Mouse (Mus musculus) neural tube, embryonic 11.5 days (tissue): Measurements from ENCODE around the gene Arhgap18. TPM values are rescaled to one million over a fixed set of nuclear protein-coding genes. Genes with fewer than 3 reads are reported as not detected.

Experiments used
- ATAC-seq: fragments of 200-750 bp; cut with Nextera tagmentation; 2 replicates; pipeline ENCODE4 v1.8.0; 2017; ENCODE audit warnings: moderate number of reproducible peaks, mild to moderate bottlenecking, moderate TSS enrichment, moderate library complexity; ENCODE audit not compliant: insufficient read depth, low FRiP score, low TSS enrichment
- DNase-seq: peaks from one replicate; pipeline ENCODE4 v3.0.0-alpha.2; 2015; ENCODE audit warnings: low spot score
- H3K27ac ChIP-seq: fragments of 300-500 bp; sonication (generic); 2 replicates; pipeline ENCODE4 v1.5.1; 2014; ENCODE audit warnings: low read depth, mild to moderate bottlenecking, low read length
- H3K27me3 ChIP-seq: fragments of 300-500 bp; sonication (generic); 2 replicates; pipeline ENCODE4 v1.6.1; 2014; ENCODE audit warnings: mild to moderate bottlenecking, low read length, mixed read lengths; ENCODE audit not compliant: control insufficient read depth, insufficient read depth
- H3K36me3 ChIP-seq: fragments of 300-500 bp; sonication (generic); 2 replicates; pipeline ENCODE4 v1.6.1; 2014; ENCODE audit warnings: mild to moderate bottlenecking, low read length, moderate library complexity, mixed read lengths; ENCODE audit not compliant: control insufficient read depth, insufficient read depth
- H3K4me1 ChIP-seq: fragments of 300-500 bp; sonication (generic); 2 replicates; pipeline ENCODE4 v1.6.1; 2014; ENCODE audit warnings: low read length, mixed read lengths; ENCODE audit not compliant: control insufficient read depth, insufficient read depth
- H3K4me2 ChIP-seq: fragments of 300-500 bp; sonication (generic); 2 replicates; pipeline ENCODE4 v1.6.1; 2014; ENCODE audit warnings: low read depth, mild to moderate bottlenecking, moderate library complexity
- H3K4me3 ChIP-seq: fragments of 300-500 bp; sonication (generic); 2 replicates; pipeline ENCODE4 v1.5.1; 2014; ENCODE audit warnings: low read depth, low read length
- H3K9ac ChIP-seq: fragments of 300-500 bp; sonication (generic); 2 replicates; pipeline ENCODE4 v1.6.1; 2014; ENCODE audit warnings: mild to moderate bottlenecking, low read length
- H3K9me3 ChIP-seq: fragments of 300-500 bp; sonication (generic); 2 replicates; pipeline ENCODE4 v1.6.1; 2016; ENCODE audit warnings: low read length; ENCODE audit not compliant: control insufficient read depth
- WGBS: fragments of 180-500 bp; shearing (Covaris S2); extraction: QIAGEN DNeasy Blood & Tissue Kit; methylation state at CpG from one replicate; pipeline ENCODE4 v1.1.7; 2014; 5-methylcytosine and 5-hydroxymethylcytosine counted together
- polyA plus RNA-seq: library from polyadenylated mRNA; unstranded; fragments of >200 nt; fragmentation: Nextera tagmentation; extraction: Ambion mirVana; gene quantifications from 2 replicates; pipeline ENCODE4 v1.2.1, GENCODE M21; 2014

Gene Arhgap18
- polyA plus RNA-seq, 1 experiment from 2014 or later = 11.0 TPM

DNA sequence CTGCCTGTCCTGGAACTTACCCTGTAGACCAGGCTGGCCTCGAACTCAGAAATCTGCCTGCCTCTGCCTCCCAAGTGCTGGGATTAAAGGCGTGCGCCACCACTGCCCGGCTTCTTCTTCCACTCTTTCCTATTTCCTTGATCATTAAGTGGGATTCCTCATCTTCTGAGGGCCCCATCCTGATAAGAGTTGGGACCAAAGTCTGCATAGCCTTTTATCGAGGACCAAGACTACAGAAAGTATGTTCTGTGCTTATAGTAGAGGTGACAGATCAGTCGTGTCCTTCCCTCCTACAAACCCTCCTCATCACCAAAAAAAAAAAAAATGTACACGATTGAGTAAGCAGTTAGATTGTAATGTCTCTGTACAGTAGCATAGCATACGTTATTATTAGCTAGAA, 39.8 kb downstream of the Arhgap18 start:
- H3K4me1 ChIP-seq = no peaks in the 10 kb centered on the region

DNA sequence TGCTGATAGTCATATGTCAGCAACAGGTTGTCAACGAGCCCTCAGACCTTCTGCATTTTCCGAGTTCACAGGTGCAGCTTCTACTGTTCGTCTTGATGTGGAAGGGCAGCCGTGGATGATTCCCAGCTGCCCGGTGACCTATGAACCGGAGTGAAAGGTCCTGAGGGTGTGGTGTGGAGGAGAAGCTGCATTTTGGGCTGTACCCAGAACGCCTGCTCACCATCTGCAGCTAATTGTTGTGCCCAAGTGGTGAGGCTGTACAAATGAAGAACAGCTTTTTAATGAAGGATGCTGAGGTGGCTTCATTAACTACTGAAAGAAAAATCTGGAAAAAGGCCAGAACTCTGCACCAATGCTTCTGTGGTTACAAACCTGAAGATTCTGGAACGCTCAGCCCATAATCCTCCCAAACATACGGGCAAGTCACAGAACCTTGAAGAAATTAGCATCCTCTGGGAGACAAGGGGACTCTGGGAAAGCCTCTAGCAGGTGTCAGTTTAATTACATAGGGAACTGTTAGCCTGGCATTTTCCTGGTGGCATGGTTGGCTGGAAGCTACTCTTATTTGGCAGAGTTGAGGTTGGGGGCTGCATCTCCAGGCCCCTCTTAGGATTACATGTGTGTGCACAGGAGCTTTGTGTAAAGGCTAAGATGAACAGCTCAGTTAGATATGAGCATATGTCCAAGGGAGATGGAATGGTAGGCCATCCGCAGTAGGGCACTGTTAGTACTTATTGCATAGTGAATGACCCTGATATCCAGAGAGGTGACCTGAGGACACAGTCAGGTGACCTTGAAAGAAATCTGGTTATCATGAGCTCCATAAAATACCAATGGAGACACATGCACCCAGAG, 43.4 kb downstream of the Arhgap18 start:
- no peak for ATAC-seq
- Histone ChIP-seq H3K27ac (no peak overlapping the region), H3K36me3 (no peaks in the 10 kb centered on the region), H3K9ac (no peak overlapping the region), H3K9me3 (no peaks in the 10 kb centered on the region), H3K27me3 (no peaks in the 10 kb centered on the region), H3K4me1 (no peaks in the 10 kb centered on the region), H3K4me2 (no peak overlapping the region), H3K4me3 (no peak overlapping the region)
- DNase-seq = no peak
- WGBS = 83% methylated on average over 10 of the region's 10 CpGs

More for the DNA sequence above, 39.8 kb downstream of the Arhgap18 start:
- 97% methylated on average over 8 of the region's 8 CpGs for WGBS
- Histone ChIP-seq H3K27me3 (no peaks in the 10 kb centered on the region), H3K27ac (no peak overlapping the region), H3K9ac (no peak overlapping the region), H3K4me3 (no peak overlapping the region), H3K4me2 (no peak overlapping the region), H3K36me3 (no peaks in the 10 kb centered on the region), H3K9me3 (no peaks in the 10 kb centered on the region)
- DNase-seq = no peak
- no peak for ATAC-seq

DNA sequence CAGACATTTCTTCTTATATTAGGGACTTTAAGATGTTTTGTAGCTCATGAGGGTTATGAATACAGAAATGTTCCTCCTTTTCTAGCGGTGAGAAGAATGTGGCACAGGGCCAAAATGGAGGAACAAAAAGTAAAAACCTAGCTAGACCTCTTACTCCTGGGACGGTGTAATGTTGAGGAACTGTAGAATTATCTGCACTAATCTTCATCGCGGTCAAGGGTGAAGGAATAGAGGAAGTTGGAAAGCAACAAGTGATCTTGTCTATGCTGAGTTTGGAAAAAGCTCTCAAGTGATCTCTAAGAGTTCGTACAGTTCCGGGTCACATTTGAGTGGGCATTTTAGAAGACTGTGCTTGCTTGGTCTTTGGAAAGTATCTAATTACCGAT, 44.1 kb downstream of the Arhgap18 start:
- Histone ChIP-seq H3K9ac (no peak overlapping the region), H3K9me3 (no peaks in the 10 kb centered on the region), H3K27me3 (no peaks in the 10 kb centered on the region), H3K4me1 (no peaks in the 10 kb centered on the region), H3K27ac (no peak overlapping the region), H3K36me3 (no peaks in the 10 kb centered on the region), H3K4me3 (no peak overlapping the region), H3K4me2 (no peak overlapping the region)
- no peak for DNase-seq
- ATAC-seq = no peak
- WGBS = 95% methylated on average over 7 of the region's 7 CpGs

DNA sequence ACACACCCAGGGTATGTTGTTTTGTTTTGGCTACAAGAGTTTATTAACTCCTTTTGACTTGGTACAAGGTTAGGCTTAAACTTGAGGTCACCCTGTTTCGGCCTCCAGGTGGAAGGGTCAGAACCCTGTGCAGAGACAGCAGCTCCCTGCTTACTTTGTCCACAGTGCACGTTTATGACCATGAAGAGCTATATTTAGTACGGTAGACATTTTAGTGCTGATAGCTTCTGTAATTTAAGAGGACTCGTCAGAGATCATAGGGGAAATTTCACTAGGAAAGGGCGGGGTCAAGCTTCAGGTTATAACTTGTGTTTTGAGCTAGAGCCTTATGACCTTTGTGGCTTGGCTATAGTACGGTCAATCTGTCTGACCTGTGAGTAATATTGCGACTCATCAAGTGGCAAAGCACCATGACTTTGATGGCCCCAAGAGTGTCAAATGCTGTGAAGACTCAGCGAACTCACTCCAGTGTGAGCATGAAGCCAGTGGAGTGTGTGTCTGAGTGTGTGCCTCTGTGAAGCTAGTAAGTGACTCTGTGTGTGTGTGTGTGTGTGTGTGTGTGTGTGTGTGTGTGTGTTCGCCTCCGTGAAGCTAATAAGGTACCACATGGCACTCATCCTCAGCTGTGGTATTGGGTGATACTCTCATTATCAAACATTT, 45.7 kb downstream of the Arhgap18 start:
- H3K9me3 ChIP-seq = no peaks in the 10 kb centered on the region
- no peak overlapping the region for H3K9ac ChIP-seq
- WGBS = 80% methylated on average over 10 of the region's 10 CpGs
- H3K36me3 ChIP-seq = no peaks in the 10 kb centered on the region
- H3K27me3 ChIP-seq = no peaks in the 10 kb centered on the region
- no peaks in the 10 kb centered on the region for H3K4me1 ChIP-seq
- H3K4me2 ChIP-seq = no peak overlapping the region
- ATAC-seq = no peak
- no peak overlapping the region for H3K27ac ChIP-seq
- H3K4me3 ChIP-seq = no peak overlapping the region
- DNase-seq = no peak

DNA sequence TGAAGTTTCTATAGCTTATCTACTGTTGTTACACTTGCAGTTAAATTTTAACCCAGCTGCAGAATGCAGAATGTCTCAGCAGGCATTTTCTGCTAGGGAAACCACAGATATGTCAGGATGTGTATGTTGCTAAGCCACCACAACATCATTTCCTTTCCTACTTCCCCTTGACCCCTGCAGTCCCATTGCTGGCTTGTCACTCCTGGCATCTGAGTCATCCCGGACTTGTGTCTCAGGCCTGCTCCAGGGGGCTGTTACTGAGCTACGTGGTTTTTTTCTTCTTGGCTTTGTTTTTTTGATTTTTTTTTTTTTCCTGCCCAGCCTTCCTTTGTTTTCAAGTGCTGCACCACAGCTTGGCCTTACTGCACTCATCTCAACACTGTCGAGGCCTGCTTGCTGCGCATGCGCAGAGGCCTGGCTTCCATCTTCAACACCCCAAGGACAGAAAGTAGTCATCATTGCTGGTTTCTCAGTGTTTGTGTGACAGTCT, 46.4 kb downstream of the Arhgap18 start:
- ATAC-seq = no peak
- H3K4me3 ChIP-seq = no peak overlapping the region
- H3K27ac ChIP-seq = no peak overlapping the region
- H3K36me3 ChIP-seq = no peaks in the 10 kb centered on the region
- H3K9me3 ChIP-seq = no peaks in the 10 kb centered on the region
- no peaks in the 10 kb centered on the region for H3K27me3 ChIP-seq
- H3K9ac ChIP-seq = no peak overlapping the region
- WGBS = 69% methylated on average over 5 of the region's 5 CpGs
- no peak overlapping the region for H3K4me2 ChIP-seq
- no peaks in the 10 kb centered on the region for H3K4me1 ChIP-seq
- no peak for DNase-seq

DNA sequence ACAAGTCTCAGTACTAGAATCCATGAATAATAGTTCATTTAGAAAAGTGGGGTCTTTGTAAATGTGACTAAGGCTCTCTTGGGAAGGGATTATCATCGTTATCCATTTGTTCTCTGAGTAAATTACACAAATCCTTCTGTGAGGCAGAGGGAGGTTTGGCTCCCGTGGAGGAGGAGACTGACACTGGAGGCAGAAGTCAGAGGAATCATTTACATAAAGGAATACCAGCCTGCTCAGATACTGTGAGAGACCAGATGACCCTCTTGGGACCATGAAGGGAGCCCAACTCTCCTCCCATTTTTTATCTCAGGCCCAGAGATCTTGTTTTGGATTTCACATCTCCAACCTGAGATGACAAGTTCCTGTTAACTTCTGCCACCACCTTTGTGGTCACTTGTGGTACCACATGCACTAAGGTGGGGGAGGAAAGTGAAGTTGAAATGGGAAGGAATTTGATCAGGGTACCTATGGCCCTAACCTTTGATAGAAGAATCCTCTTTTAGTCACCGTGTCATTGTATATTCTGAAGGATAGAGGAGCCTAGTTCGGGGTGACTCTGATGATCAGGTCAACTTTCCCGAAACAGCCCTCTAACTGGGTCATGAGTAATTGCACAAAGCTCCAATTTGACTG, 51.2 kb downstream of the Arhgap18 start:
- H3K27ac ChIP-seq = no peak overlapping the region
- ATAC-seq = no peak
- 60% methylated on average over 5 of the region's 5 CpGs for WGBS
- H3K9me3 ChIP-seq = no peaks in the 10 kb centered on the region
- H3K9ac ChIP-seq = no peak overlapping the region
- no peaks in the 10 kb centered on the region for H3K27me3 ChIP-seq
- no peaks in the 10 kb centered on the region for H3K4me1 ChIP-seq
- no peak for DNase-seq
- H3K36me3 ChIP-seq = no peaks in the 10 kb centered on the region
- no peak overlapping the region for H3K4me3 ChIP-seq
- H3K4me2 ChIP-seq = no peak overlapping the region

DNA sequence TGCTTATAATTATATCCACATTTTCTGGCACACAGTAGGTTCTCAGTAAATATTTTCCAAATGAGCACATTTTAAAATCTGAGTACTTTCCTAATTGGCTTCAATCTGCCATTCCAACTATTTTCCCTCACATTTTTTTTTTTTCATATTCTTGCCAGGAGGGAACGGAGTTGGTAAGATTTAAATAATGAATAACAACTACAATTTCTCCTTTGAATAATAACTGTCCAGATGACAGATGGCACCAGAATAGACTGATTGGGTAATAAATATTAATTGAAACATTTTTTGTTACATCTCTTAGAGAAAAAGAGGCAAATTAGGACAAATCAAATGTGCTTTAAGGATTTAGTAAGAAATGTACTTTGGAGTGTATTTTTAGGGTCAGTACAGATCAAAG, 51.8 kb downstream of the Arhgap18 start:
- no peak for DNase-seq
- ATAC-seq = no peak
- Histone ChIP-seq H3K4me1 (no peaks in the 10 kb centered on the region), H3K4me2 (no peak overlapping the region), H3K4me3 (no peak overlapping the region), H3K27me3 (no peaks in the 10 kb centered on the region), H3K27ac (no peak overlapping the region), H3K36me3 (no peaks in the 10 kb centered on the region), H3K9me3 (no peaks in the 10 kb centered on the region), H3K9ac (no peak overlapping the region)
- WGBS = 81% methylated on average over 1 of the region's 1 CpGs

DNA sequence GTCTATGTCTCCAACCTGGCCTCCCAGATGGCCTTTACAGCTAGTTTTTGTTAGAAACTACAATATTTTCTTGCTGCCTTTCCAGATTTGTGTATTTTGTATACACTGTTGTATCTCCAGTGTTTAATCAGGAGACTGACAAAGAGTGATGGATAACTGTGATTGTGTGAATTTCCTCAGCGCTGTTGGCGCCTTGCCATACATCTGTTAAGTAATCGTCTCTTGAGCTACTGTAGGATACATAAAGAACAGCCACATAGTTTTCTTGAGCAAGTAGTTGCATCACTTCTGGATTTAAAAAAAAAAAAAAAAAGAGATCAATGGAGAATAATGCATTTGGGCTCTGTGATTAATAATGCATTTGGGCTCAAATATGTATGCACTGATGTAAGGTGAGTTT, 52.9 kb downstream of the Arhgap18 start:
- 91% methylated on average over 3 of the region's 3 CpGs for WGBS
- Histone ChIP-seq H3K9me3 (no peaks in the 10 kb centered on the region), H3K36me3 (no peaks in the 10 kb centered on the region), H3K4me3 (no peak overlapping the region), H3K27me3 (no peaks in the 10 kb centered on the region), H3K27ac (no peak overlapping the region), H3K9ac (no peak overlapping the region), H3K4me1 (no peaks in the 10 kb centered on the region), H3K4me2 (no peak overlapping the region)
- no peak for DNase-seq
- ATAC-seq = no peak
